Mouse (Mus musculus) heart, postnatal 0 days (tissue): ENCODE data around the gene Gsap. TPM values are rescaled to one million over a fixed set of nuclear protein-coding genes. Genes with fewer than 3 reads are reported as not detected.

ENCODE experiments used
- ATAC-seq: fragments of 200-750 bp; cut with Nextera tagmentation; 2 replicates; pipeline ENCODE4 v1.8.0; 2017; ENCODE audit warnings: low read depth, moderate number of reproducible peaks, moderate library complexity; ENCODE audit not compliant: insufficient read depth
- DNase-seq: peaks from one replicate; pipeline ENCODE4 v3.0.0-alpha.2; 2016; ENCODE audit warnings: low spot score
- H3K27ac ChIP-seq: fragments of 300-500 bp; sonication (generic); 2 replicates; pipeline ENCODE4 v1.5.1; 2014; ENCODE audit warnings: low read depth, mild to moderate bottlenecking
- H3K27me3 ChIP-seq: fragments of 300-500 bp; sonication (generic); 2 replicates; pipeline ENCODE4 v1.6.1; 2014; ENCODE audit warnings: low read length, mixed read lengths; ENCODE audit not compliant: control insufficient read depth, insufficient read depth
- H3K36me3 ChIP-seq: fragments of 300-500 bp; sonication (generic); replicated peaks from 2 replicates; pipeline ENCODE4 v1.6.1; 2014; ENCODE audit warnings: low read length, mixed read lengths; ENCODE audit not compliant: control insufficient read depth, insufficient read depth
- H3K4me1 ChIP-seq: fragments of 300-500 bp; sonication (generic); 2 replicates; pipeline ENCODE4 v1.6.1; 2014; ENCODE audit warnings: antibody characterized with exemption; ENCODE audit not compliant: control insufficient read depth, insufficient read depth
- H3K4me2 ChIP-seq: fragments of 300-500 bp; sonication (generic); 2 replicates; pipeline ENCODE4 v1.6.1; 2014; ENCODE audit warnings: low read depth, mild to moderate bottlenecking, low read length, moderate library complexity
- H3K4me3 ChIP-seq: fragments of 300-500 bp; sonication (generic); 2 replicates; pipeline ENCODE4 v1.5.1; 2014; ENCODE audit warnings: low read depth, low read length
- H3K9ac ChIP-seq: fragments of 300-500 bp; sonication (generic); replicated peaks from 2 replicates; pipeline ENCODE4 v1.6.1; 2014; ENCODE audit warnings: low read depth, low read length, mixed read lengths
- H3K9me3 ChIP-seq: fragments of 300-500 bp; sonication (generic); replicated peaks from 2 replicates; pipeline ENCODE4 v1.6.1; 2016; ENCODE audit warnings: low read length; ENCODE audit not compliant: control insufficient read depth
- CTCF ChIP-seq: IDR thresholded peaks from 2 replicates; pipeline ENCODE4 v1.5.1; 2016; ENCODE audit warnings: antibody characterized with exemption, control low read depth, low read depth
- EP300 ChIP-seq: IDR thresholded peaks from 2 replicates; pipeline ENCODE4 v1.6.1; 2016; ENCODE audit warnings: antibody characterized with exemption, low read depth
- WGBS: fragments of 180-500 bp; shearing (Covaris S2); extraction: QIAGEN DNeasy Blood & Tissue Kit; methylation state at CpG from one replicate; pipeline ENCODE4 v1.1.7; 2014; 5-methylcytosine and 5-hydroxymethylcytosine counted together
- polyA plus RNA-seq: library from polyadenylated mRNA; unstranded; fragments of >200 nt; fragmentation: Nextera tagmentation; extraction: Ambion mirVana; gene quantifications from 2 replicates; pipeline ENCODE4 v1.2.1, GENCODE M21; 2015
- total RNA-seq: library from RNA; depleted of rRNA; stranded (reverse); fragments of >200 nt; gene quantifications from 2 replicates; pipeline ENCODE4 v1.2.3, GENCODE M21; 2014; ENCODE audit warnings: low replicate concordance

Gsap gene
- total and polyA plus RNA-seq, 2 experiments from 2014 or later: 1.4 to 2.0 TPM

GRCm38 (mm10) chr5:21217453-21218294, 31.6 kb downstream of the Gsap start:
- no peak overlapping the region for H3K9ac ChIP-seq
- no peak; the same call in 1 of the 2 replicates for ATAC-seq

GRCm38 (mm10) chr5:21232876-21233275, 46.8 kb downstream of the Gsap start:
- no peak for DNase-seq
- TF ChIP-seq EP300 (no peak), CTCF (no peak)
- no peak for ATAC-seq
- Histone ChIP-seq H3K4me1 (no peaks in the 10 kb centered on the region), H3K27ac (no peak overlapping the region), H3K9ac (no peak overlapping the region), H3K4me3 (no peak overlapping the region), H3K36me3 (no peaks in the 10 kb centered on the region), H3K9me3 (no peaks in the 10 kb centered on the region), H3K27me3 (no peaks in the 10 kb centered on the region), H3K4me2 (no peak overlapping the region)
- 84% methylated on average over 6 of the region's 6 CpGs for WGBS

More at GRCm38 (mm10) chr5:21217453-21218294, 31.6 kb downstream of the Gsap start:
- H3K4me3 ChIP-seq: no peak overlapping the region
- TF ChIP-seq EP300 (no peak), CTCF (no peak)
- no peaks in the 10 kb centered on the region for H3K36me3 ChIP-seq
- no peak overlapping the region for H3K27ac ChIP-seq
- H3K4me1 ChIP-seq: 0 out of 2 replicates have a peak, but pooled peaks cover 3% of the 10 kb centered on the region
- no peaks in the 10 kb centered on the region for H3K27me3 ChIP-seq
- no peak for DNase-seq
- no peaks in the 10 kb centered on the region for H3K9me3 ChIP-seq
- no peak overlapping the region for H3K4me2 ChIP-seq
- 56% methylated on average over 14 of the region's 14 CpGs for WGBS

- no peak overlapping the region for H3K4me2 ChIP-seq
- no peaks in the 10 kb centered on the region for H3K27me3 ChIP-seq
- WGBS: 92% methylated on average over 1 of the region's 1 CpGs
- no peak for TF ChIP-seq CTCF
- TF ChIP-seq EP300: no peak
- no peak for ATAC-seq
- no peak overlapping the region for H3K4me3 ChIP-seq
- H3K9ac ChIP-seq: no peak overlapping the region
- H3K36me3 ChIP-seq: no peaks in the 10 kb centered on the region
- no peak for DNase-seq
- H3K9me3 ChIP-seq: no peaks in the 10 kb centered on the region; the same call in 1 of the 2 replicates
- H3K4me1 ChIP-seq: no peaks in the 10 kb centered on the region
- no peak overlapping the region for H3K27ac ChIP-seq
Measured at GRCm38 (mm10) chr5:21244575-21244974, 58.5 kb downstream of the Gsap start.

GRCm38 (mm10) chr5:21245241-21245640, 59.2 kb downstream of the Gsap start:
- no peaks in the 10 kb centered on the region for H3K36me3 ChIP-seq
- no peak overlapping the region for H3K4me3 ChIP-seq
- DNase-seq: no peak
- no peaks in the 10 kb centered on the region for H3K27me3 ChIP-seq
- H3K27ac ChIP-seq: no peak overlapping the region
- H3K9me3 ChIP-seq: no peaks in the 10 kb centered on the region; the same call in 1 of the 2 replicates
- no peak overlapping the region for H3K4me2 ChIP-seq
- H3K4me1 ChIP-seq: no peaks in the 10 kb centered on the region
- ATAC-seq: no peak
- no peak overlapping the region for H3K9ac ChIP-seq
- TF ChIP-seq EP300 (no peak), CTCF (no peak)
- 64% methylated on average over 1 of the region's 1 CpGs for WGBS

- no peaks in the 10 kb centered on the region for H3K4me1 ChIP-seq
- no peak overlapping the region for H3K9ac ChIP-seq
- H3K9me3 ChIP-seq: no peaks in the 10 kb centered on the region; the same call in 1 of the 2 replicates
- no peak overlapping the region for H3K4me3 ChIP-seq
- no peaks in the 10 kb centered on the region for H3K27me3 ChIP-seq
- H3K36me3 ChIP-seq: no peaks in the 10 kb centered on the region
- ATAC-seq (no peak; the same call in 1 of the 2 replicates), DNase-seq (no peak)
- no peak overlapping the region for H3K27ac ChIP-seq
- no peak overlapping the region for H3K4me2 ChIP-seq
- TF ChIP-seq EP300: no peak
- no peak for TF ChIP-seq CTCF
- 67% methylated on average over 6 of the region's 6 CpGs for WGBS
Measured at GRCm38 (mm10) chr5:21246794-21247193, 60.7 kb downstream of the Gsap start.
